Mouse (Mus musculus) gastrocnemius, postnatal 4 days (tissue): Measurements from ENCODE around the gene Gm14632. TPM values are rescaled to one million over a fixed set of nuclear protein-coding genes. Genes with fewer than 3 reads are reported as not detected.
"Not testable (repeated sequence)": the region's sequence is repeated elsewhere in the genome, so short reads cannot be mapped to it uniquely, and the experiment has no call there.

Experiments used
- DNase-seq, 2 experiments: peaks; one replicate each; pipeline ENCODE4 v3.0.0; 2021 to 2022; ENCODE audit warnings: low spot score in 2 of 2, mixed read lengths in 2 of 2
- long read RNA-seq, 2 experiments: library from polyadenylated mRNA; stranded (forward); transcript quantifications; one replicate each; pipeline ENCODE4 v2.0.0; 2021
- total RNA-seq, 2 experiments: library from RNA; stranded (reverse); gene quantifications; 2 replicates each; pipeline ENCODE4 v1.2.3; 2021

Gm14632 gene
- total RNA-seq: not detected
- long read RNA-seq, experiment 1: 0 reads
- long read RNA-seq, experiment 2: 0 reads

DNA sequence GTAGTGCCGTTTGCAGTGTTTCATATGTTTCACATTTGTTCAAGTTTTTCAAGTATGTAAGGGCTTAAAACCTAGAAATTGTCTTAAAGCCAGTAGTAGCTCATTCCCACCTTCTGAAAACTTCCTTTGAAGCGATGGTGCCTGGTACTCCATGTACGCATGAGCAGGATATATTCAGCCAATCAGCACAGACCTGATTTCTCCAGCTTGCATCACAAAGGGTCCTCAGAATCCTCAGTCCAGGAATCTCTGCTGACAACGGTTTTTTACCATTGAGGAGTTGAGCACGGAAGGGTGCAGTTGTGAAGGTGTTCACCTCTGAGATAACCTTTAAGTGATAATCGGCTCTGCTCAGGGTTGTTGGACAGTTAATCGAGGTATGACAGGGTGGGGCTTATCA is at the start of gene Gm14632:
TSS of gene Gm14632 (plus strand) at position 301 of the 400 bp plus-strand sequence.
- DNase-seq: not testable (repeated sequence)
